Mouse (Mus musculus) embryo, embryonic 10 days (tissue): Measurements from ENCODE around the gene Safb2.

Experiments
- DNase-seq: peaks from one replicate; pipeline ENCODE4 v3.0.0-alpha.2; 2015; ENCODE audit warnings: low spot score

Safb2 gene

GRCm38 (mm10) chr17:56560131-56560530, 24.3 kb downstream of the Safb2 start:
- no peak for DNase-seq

GRCm38 (mm10) chr17:56559386-56559785, 25.0 kb downstream of the Safb2 start:
- no peak for DNase-seq

GRCm38 (mm10) chr17:56558448-56558847, 25.9 kb downstream of the Safb2 start:
- DNase-seq: peak; percentile 80

GRCm38 (mm10) chr17:56554122-56554551, 30.2 kb downstream of the Safb2 start, which contains the start of gene Gm20219:
Gm20219 (minus strand) TSS chr17:56554387.
- no peak for DNase-seq

GRCm38 (mm10) chr17:56552781-56553363, 31.5 kb downstream of the Safb2 start:
- DNase-seq: peak; percentile 87

- DNase-seq: no peak
Measured at GRCm38 (mm10) chr17:56551841-56552581, 32.4 kb downstream of the Safb2 start.

- DNase-seq: no peak
Measured at GRCm38 (mm10) chr17:56550784-56551475, 33.5 kb downstream of the Safb2 start.

- DNase-seq: no peak
Measured at GRCm38 (mm10) chr17:56548605-56549105, 35.7 kb downstream of the Safb2 start.

- no peak for DNase-seq
Measured at GRCm38 (mm10) chr17:56547846-56548604, 36.4 kb downstream of the Safb2 start.

- no peak for DNase-seq
Measured at GRCm38 (mm10) chr17:56547116-56547845, 37.1 kb downstream of the Safb2 start.

GRCm38 (mm10) chr17:56546576-56546975, 37.8 kb downstream of the Safb2 start:
- DNase-seq: no peak

- no peak for DNase-seq
Measured at GRCm38 (mm10) chr17:56545945-56546344, 38.4 kb downstream of the Safb2 start.

GRCm38 (mm10) chr17:56544699-56545387, 39.5 kb downstream of the Safb2 start:
- DNase-seq: no peak

GRCm38 (mm10) chr17:56543684-56544224, 40.6 kb downstream of the Safb2 start:
- DNase-seq: no peak

GRCm38 (mm10) chr17:56542736-56543135, 41.6 kb downstream of the Safb2 start:
- no peak for DNase-seq

GRCm38 (mm10) chr17:56540562-56540975, 43.8 kb downstream of the Safb2 start:
- no peak for DNase-seq

GRCm38 (mm10) chr17:56537912-56538311, 46.5 kb downstream of the Safb2 start:
- DNase-seq: peak; percentile 31

- DNase-seq: no peak
Measured at GRCm38 (mm10) chr17:56536874-56537273, 47.5 kb downstream of the Safb2 start.

- DNase-seq: no peak
Measured at GRCm38 (mm10) chr17:56536192-56536591, 48.2 kb downstream of the Safb2 start.

- no peak for DNase-seq
Measured at GRCm38 (mm10) chr17:56524943-56525342, 59.4 kb downstream of the Safb2 start.
